Mouse (Mus musculus) limb, embryonic 14.5 days (tissue): ENCODE measurements around the gene Borcs5. TPM values are rescaled to one million over a fixed set of nuclear protein-coding genes. Genes with fewer than 3 reads are reported as not detected.

Source experiments
- ATAC-seq: fragments of 200-750 bp; cut with Nextera tagmentation; 2 replicates; pipeline ENCODE4 v1.8.0; 2017; ENCODE audit warnings: low read depth, moderate number of reproducible peaks, moderate TSS enrichment; ENCODE audit not compliant: low FRiP score
- DNase-seq: peaks from one replicate; pipeline ENCODE4 v3.0.0-alpha.2; 2015; ENCODE audit warnings: low spot score
- H3K27ac ChIP-seq: fragments of 300-500 bp; sonication (generic); replicated peaks from 2 replicates; pipeline ENCODE4 v1.5.1; 2014; ENCODE audit warnings: low read depth, mild to moderate bottlenecking, low read length, moderate library complexity, mixed read lengths
- H3K27me3 ChIP-seq: fragments of 300-500 bp; sonication (generic); 2 replicates; pipeline ENCODE4 v1.6.1; 2014; ENCODE audit warnings: low read length, mixed read lengths; ENCODE audit not compliant: control insufficient read depth, insufficient read depth
- H3K36me3 ChIP-seq: fragments of 300-500 bp; sonication (generic); 2 replicates; pipeline ENCODE4 v1.6.1; 2014; ENCODE audit warnings: mild to moderate bottlenecking, low read length, moderate library complexity, mixed read lengths; ENCODE audit not compliant: control insufficient read depth, insufficient read depth
- H3K4me1 ChIP-seq: fragments of 300-500 bp; sonication (generic); 2 replicates; pipeline ENCODE4 v1.6.1; 2014; ENCODE audit warnings: antibody characterized with exemption, low read length, mixed read lengths; ENCODE audit not compliant: control insufficient read depth, insufficient read depth
- H3K4me2 ChIP-seq: fragments of 300-500 bp; sonication (generic); replicated peaks from 2 replicates; pipeline ENCODE4 v1.6.1; 2014; ENCODE audit warnings: low read depth, mild to moderate bottlenecking, low read length, moderate library complexity; ENCODE audit not compliant: severe bottlenecking
- H3K4me3 ChIP-seq: fragments of 300-500 bp; sonication (generic); replicated peaks from 2 replicates; pipeline ENCODE4 v1.5.1; 2014; ENCODE audit warnings: low read length
- H3K9ac ChIP-seq: fragments of 300-500 bp; sonication (generic); 2 replicates; pipeline ENCODE4 v1.6.1; 2014; ENCODE audit warnings: mild to moderate bottlenecking, low read depth, low read length, moderate library complexity; ENCODE audit not compliant: severe bottlenecking
- H3K9me3 ChIP-seq: fragments of 300-500 bp; sonication (generic); 2 replicates; pipeline ENCODE4 v1.6.1; 2016; ENCODE audit warnings: low read length; ENCODE audit not compliant: control insufficient read depth
- POLR2A ChIP-seq: fragments of 200-500 bp; IDR thresholded peaks from 2 replicates; pipeline ENCODE4 v1.8.0; 2012; ENCODE audit warnings: inconsistent platforms, mild to moderate bottlenecking, moderate library complexity, borderline replicate concordance; ENCODE audit not compliant: insufficient read depth, insufficient read length; ENCODE audit errors: extremely low read depth
- WGBS: fragments of 180-500 bp; shearing (Covaris S2); extraction: QIAGEN DNeasy Blood & Tissue Kit; methylation state at CpG from one replicate; pipeline ENCODE4 v1.1.7; 2014; 5-methylcytosine and 5-hydroxymethylcytosine counted together
- polyA plus RNA-seq, 2 experiments: library from polyadenylated mRNA; depleted of rRNA in 1 of 2; stranded (reverse) in 1 of 2; unstranded in 1 of 2; fragments of >200 nt; fragmentation: Nextera tagmentation in 1 of 2; extraction: Ambion mirVana in 1 of 2; gene quantifications; 2 replicates each; pipeline versions ENCODE4 v1.2.1 to v1.2.3; 2012 to 2014

Gene Borcs5
- polyA plus RNA-seq, 2 experiments: 11.4 to 20.5 TPM

DNA sequence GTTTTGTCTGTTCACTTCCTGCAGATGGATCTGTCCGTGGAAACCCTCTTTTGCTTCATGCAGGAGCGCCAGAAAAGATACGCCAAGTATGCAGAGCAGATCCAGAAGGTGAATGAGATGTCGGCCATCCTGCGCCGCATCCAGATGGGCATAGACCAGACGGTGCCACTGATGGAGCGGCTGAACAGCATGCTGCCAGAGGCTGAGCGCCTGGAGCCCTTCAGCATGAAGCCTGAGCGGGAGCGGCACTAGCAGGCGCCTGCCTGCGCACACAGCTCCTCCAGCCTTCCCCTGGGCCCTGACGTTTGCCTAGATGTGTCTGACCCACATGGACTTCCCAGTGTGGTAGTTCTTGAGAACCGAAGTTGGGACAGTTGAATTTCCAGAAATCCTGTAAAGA lies 70.7 kb downstream of the Borcs5 start:
- no peak for TF ChIP-seq POLR2A
- no peaks in the 10 kb centered on the region for H3K27me3 ChIP-seq
- ATAC-seq (no peak), DNase-seq (no peak)
- H3K9ac ChIP-seq: no peak overlapping the region
- peaks cover 10% of the 10 kb centered on the region for H3K36me3 ChIP-seq
- H3K9me3 ChIP-seq: no peaks in the 10 kb centered on the region
- 86% methylated on average over 15 of the region's 15 CpGs for WGBS
- H3K4me1 ChIP-seq: no peaks in the 10 kb centered on the region
- H3K4me2 ChIP-seq: no peak overlapping the region
- no peak overlapping the region for H3K27ac ChIP-seq
- no peak overlapping the region for H3K4me3 ChIP-seq

- 35% methylated on average over 3 of the region's 3 CpGs for whole genome bisulfite sequencing
- TF ChIP-seq POLR2A: no peak
- ATAC-seq (no peak), DNase-seq (no peak)
- H3K4me3 ChIP-seq: no peak overlapping the region
- peaks cover 21% of the 10 kb centered on the region for H3K36me3 ChIP-seq
- no peak overlapping the region for H3K27ac ChIP-seq
- H3K4me2 ChIP-seq: no peak overlapping the region
- H3K4me1 ChIP-seq: no peaks in the 10 kb centered on the region
- no peak overlapping the region for H3K9ac ChIP-seq
- H3K27me3 ChIP-seq: no peaks in the 10 kb centered on the region
- H3K9me3 ChIP-seq: no peaks in the 10 kb centered on the region
Measured at GRCm38 (mm10) chr6:134713321-134713720, 74.0 kb downstream of the Borcs5 start.

- no peak for TF ChIP-seq POLR2A
- DNase-seq (no peak), ATAC-seq (no peak)
- Histone ChIP-seq H3K36me3 (peaks cover 27% of the 10 kb centered on the region), H3K9me3 (no peaks in the 10 kb centered on the region), H3K27ac (no peak overlapping the region), H3K9ac (no peak overlapping the region), H3K4me1 (no peaks in the 10 kb centered on the region), H3K4me2 (no peak overlapping the region), H3K27me3 (no peaks in the 10 kb centered on the region), H3K4me3 (no peak overlapping the region)
- 63% methylated on average over 1 of the region's 1 CpGs for WGBS
Measured at GRCm38 (mm10) chr6:134713897-134714296, 74.6 kb downstream of the Borcs5 start.

GRCm38 (mm10) chr6:134716168-134716587 lies 76.9 kb downstream of the Borcs5 start:
- Histone ChIP-seq H3K4me2 (no peak overlapping the region), H3K27ac (no peak overlapping the region), H3K4me1 (no peaks in the 10 kb centered on the region), H3K9me3 (no peaks in the 10 kb centered on the region), H3K36me3 (peaks cover 44% of the 10 kb centered on the region), H3K4me3 (no peak overlapping the region), H3K27me3 (no peaks in the 10 kb centered on the region), H3K9ac (no peak overlapping the region)
- 91% methylated on average over 6 of the region's 6 CpGs for WGBS
- TF ChIP-seq POLR2A: no peak
- DNase-seq (no peak), ATAC-seq (no peak)

- Histone ChIP-seq H3K4me2 (no peak overlapping the region), H3K27ac (no peak overlapping the region), H3K9ac (no peak overlapping the region), H3K36me3 (peaks cover 46% of the 10 kb centered on the region), H3K4me3 (no peak overlapping the region), H3K9me3 (no peaks in the 10 kb centered on the region), H3K4me1 (no peaks in the 10 kb centered on the region), H3K27me3 (no peaks in the 10 kb centered on the region)
- 91% methylated on average over 20 of the region's 20 CpGs for WGBS
- ATAC-seq (no peak), DNase-seq (no peak)
- no peak for TF ChIP-seq POLR2A
Measured at GRCm38 (mm10) chr6:134717886-134718667, 78.8 kb downstream of the Borcs5 start.
